Mouse (Mus musculus): Measurements from ENCODE around the gene Dpt.

- TF ChIP-seq CTCF (conservative IDR thresholded peaks at IDR 0.05; ENCODE audit: low read length) (no peak), NANOG (IDR thresholded peaks at IDR 0.05; ENCODE audit: borderline replicate concordance, low read length) (no peak)
Observed at GRCm38 (mm10) chr1:164756951-164757350, 39.5 kb upstream of the Dpt start.

Measured in E14TG2a.4 (cell line).